Mouse (Mus musculus) neural tube, embryonic 10.5 days (tissue): ENCODE results near the gene Olfr531.

ENCODE experiments used
- DNase-seq: peaks from one replicate; pipeline ENCODE4 v3.0.0-alpha.2; 2017; ENCODE audit warnings: low spot score; ENCODE audit errors: extremely low spot score

Olfr531 gene

DNA sequence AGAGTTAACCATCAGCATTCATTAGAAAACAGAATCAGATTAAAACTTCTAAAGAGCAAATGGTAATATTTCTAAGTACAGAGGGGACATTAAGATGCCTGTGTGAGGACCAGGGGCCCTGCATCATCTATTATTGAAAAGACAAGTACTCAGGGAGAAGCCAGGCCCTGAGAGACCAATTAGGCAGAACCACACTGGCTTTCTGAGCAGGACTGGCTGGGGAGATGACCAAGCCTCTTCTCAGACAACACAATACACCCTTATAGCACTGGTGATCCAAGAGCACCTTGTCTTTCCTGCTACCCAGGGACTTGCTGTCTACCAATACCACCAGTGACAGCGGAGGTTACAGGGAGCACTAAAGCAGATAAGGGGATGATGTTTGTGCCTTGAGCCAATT is at the start of gene Olfr531:
Gene Olfr531, minus strand, starts transcription at position 101 of the 400 bp plus-strand sequence.
- DNase-seq: no peak

DNA sequence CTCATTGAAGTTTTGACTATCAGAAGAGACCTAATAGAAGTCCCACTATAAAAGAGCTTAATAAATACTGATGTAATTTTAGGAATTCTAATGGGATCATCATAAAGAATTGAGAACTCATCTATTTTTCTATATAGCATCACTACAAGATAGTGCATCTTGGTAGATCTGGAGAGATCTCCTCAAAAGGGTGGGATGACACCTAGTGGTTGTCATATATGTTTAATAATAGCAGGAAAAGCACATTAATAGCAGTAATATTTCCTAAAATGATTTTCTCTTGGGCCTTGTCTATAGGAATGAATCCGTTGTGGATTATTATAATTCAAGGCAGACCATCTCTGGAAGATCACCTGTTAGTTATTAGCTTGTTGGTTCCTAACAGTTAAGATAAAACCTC is 40.4 kb upstream of the Olfr531 start:
- no peak for DNase-seq

DNA sequence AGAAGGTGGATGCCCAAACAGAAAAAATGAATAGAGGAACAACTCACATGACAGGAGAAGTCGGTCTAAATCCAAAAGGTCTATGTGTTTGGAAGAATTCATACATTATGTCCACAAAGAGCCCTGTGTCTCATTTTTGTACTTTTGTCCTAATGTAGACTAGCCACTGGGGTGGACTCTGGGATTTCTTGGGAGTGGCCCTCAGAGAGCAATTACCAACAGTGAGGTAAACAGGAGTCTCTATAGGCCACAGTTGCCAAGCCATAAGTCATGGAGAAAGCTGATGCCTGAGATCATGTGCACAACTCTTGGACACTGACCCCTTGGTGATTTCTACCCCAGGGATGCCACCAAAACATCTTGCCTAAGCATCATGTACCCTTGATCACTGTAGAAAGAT is 18.8 kb upstream of the Olfr531 start, which contains the start of gene Olfr532:
Gene Olfr532, minus strand, starts transcription at position 101 of the 400 bp plus-strand sequence.
- DNase-seq: no peak

DNA sequence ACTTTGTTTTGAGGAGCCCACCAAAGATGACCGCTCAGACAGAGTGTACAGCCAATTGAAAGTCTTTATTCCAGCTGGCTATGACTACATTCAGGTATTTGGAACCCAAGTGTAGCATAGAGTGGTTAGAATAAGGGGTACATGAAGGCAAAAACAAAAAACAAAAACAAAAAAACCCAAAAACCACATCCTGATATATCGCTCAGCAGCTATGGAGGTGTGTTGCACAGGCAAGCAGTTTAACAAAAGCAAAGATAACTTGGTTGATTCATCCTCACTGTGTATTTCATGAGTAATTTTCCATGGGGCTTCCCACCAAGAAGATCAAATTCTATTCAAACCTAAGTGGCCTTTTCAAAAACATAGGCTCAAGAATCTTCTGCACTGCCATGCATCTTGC is 25.8 kb downstream of the Olfr531 start:
- DNase-seq: no peak

DNA sequence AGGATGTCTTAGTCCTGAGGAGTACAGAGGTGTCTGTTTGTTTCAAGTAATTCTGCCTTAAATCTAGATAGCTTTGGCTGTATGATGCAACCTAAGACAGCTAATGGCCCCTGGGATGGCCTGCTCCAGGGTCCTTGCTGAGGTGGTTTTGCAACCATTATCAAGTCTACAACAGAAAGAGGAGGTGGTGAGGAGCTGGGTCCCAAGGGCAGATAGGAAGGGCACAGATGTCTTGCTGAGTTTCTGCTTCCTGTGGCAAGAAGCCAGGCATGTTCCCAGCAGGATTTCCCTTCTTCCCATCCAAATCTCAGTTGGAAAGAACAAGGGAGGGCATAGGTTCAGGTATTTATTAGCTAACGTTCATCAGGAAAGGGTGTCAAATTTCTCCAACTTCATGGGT is 26.5 kb downstream of the Olfr531 start, which contains the start of gene Olfr530:
Gene Olfr530, minus strand, starts transcription at position 101 of the 400 bp plus-strand sequence.
- no peak for DNase-seq

DNA sequence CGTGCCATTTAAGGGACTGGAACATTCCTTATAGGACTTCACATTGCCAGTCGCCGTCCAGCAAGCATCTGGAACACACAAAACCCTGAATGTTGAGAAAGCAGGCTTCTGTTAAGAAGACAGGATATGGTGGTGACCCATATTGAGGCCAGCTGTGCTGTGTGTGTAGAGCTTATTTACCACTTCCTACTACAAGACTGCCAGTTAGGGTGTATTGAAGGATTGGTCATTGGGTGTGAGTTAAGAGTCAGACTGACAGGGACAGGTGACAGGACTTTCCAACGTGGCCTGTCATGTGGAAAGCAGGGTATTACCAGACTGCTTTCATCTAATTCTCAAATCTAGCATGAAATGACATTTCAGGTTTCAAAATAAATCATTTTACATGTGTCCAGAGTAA is 28.4 kb downstream of the Olfr531 start:
- DNase-seq: no peak

DNA sequence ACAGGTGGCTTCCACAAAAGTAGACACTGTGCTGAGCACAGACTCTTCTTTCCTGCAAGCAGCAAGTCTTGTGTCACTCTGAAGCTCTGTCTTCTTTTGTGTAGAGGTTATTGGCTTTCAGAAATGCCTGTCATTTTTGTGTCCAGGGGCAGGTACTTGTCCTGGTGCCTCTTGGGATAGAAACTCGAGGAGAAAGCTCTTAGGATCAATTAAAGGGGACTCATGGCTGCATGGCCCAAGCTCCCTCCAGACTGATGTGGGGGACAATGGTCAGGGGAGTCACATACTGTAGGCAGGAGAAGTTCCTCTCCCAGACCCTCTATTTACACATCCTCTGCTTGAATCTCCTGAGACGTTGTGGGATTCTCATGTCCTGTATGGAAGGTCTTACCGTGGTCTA is 41.1 kb downstream of the Olfr531 start, which contains the start of gene Olfr60:
Gene Olfr60, minus strand, starts transcription at position 101 of the 400 bp plus-strand sequence.
- no peak for DNase-seq
